Mouse (Mus musculus): Measurements from ENCODE around the gene Nlrp3.

Nlrp3 gene

DNA sequence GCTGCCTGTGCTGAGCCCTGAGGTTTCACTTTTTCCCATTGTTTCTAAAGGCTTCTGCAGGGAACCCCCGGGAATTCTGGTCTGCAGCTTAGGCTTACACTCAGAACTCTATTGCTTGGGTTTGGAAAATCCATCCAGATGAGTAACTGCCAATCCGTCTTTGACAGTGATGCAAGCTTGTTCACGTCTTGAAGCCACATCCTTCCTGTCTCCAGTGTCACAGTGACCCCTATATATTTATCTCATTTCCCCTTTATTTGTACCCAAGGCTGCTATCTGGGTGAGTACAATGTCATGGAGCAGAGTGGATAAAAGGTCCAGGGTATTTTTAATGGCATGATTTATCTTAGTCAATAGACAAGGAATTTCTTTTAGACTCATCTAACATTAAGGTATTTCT lies at the start of gene Nlrp3:
Gene Nlrp3 (plus strand): TSS at position 245 of the 400 bp plus-strand sequence.
- no peak for DNase-seq (ENCODE audit: low spot score in 2 of 2)

- peak in 1 of 2 experiments; percentile 48 for DNase-seq (ENCODE audit: low spot score in 2 of 2)
Measured at GRCm38 (mm10) chr11:59496672-59497310, 44.6 kb upstream of the Nlrp3 start.

DNA sequence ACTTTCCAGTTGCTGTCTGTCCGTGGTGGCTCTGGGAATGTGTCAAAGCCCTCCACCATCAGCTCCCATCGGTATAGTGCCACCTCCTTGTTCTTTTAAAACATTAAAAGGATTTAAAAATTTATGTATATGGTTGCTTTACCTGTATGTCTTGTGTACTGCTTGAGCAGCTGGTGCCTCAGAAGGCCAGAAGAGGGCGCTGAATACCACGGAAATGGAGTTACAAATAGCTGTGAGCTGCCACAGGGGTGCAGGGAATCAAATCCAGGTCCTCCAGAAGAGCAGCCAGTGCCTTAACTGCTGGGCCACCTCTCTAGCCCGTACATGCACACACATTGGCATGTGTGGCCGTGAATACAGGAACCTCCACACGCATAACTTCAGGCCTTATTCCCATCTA lies 43.6 kb upstream of the Nlrp3 start:
- DNase-seq (ENCODE audit: low spot score in 2 of 2): no peak

- no peak for DNase-seq (ENCODE audit: low spot score in 2 of 2)
Measured at GRCm38 (mm10) chr11:59501978-59502700, 39.2 kb upstream of the Nlrp3 start.

DNA sequence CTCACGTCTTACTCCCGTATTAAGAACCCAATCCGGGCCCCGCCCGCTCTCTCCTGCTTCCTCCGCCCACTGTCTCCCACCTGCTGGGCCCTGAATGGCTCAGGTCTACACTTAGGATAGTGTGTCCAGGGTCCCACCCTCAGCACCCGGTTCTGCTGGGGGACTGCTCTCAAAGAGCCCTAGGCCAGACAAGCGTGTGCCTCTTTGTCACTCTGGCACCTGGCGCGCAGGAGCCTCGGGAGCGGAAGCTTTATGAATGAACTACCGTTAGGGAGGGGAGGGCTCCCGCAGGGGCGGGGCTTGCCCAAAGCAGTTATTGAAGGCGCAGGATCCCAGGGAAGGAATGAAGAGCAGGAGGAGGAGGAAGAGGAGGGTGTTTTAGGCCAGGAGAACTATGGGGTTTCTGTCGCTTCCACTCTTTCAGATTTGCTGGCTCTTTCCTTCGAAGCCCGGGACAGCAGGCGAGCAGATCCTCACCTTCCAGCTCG lies 36.0 kb upstream of the Nlrp3 start:
- DNase-seq (ENCODE audit: low spot score in 2 of 2): peak; percentile 54 to 56

GRCm38 (mm10) chr11:59505839-59506712 lies 35.3 kb upstream of the Nlrp3 start:
- DNase-seq (ENCODE audit: low spot score in 2 of 2): peak; percentile 54 to 62

DNA sequence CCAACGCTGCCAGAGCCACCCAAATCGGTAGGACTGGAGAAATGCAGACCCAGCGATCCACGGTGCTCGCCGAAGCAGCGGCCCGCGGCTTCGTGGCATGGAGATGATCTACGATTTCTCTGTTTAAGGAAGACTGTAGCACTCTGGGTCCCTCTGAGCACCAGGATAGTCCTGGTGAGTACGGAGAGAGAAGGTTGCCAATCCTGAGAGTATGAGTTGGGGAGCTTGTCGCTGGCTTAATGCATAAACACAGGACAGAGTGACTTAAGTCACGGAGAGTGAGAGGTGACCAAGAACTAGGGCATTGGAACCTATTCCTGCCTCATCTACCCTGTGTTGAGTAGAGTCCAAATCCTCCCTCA lies 34.7 kb upstream of the Nlrp3 start:
- no peak for DNase-seq (ENCODE audit: low spot score in 2 of 2)

- DNase-seq (ENCODE audit: low spot score in 2 of 2): no peak
Measured at GRCm38 (mm10) chr11:59511558-59511957, 29.8 kb upstream of the Nlrp3 start.

- DNase-seq (ENCODE audit: low spot score in 2 of 2): no peak
Measured at GRCm38 (mm10) chr11:59512733-59513132, 28.6 kb upstream of the Nlrp3 start.

GRCm38 (mm10) chr11:59513556-59513955 lies 27.8 kb upstream of the Nlrp3 start:
- DNase-seq (ENCODE audit: low spot score in 2 of 2): no peak

GRCm38 (mm10) chr11:59514381-59514780 lies 27.0 kb upstream of the Nlrp3 start:
- DNase-seq (ENCODE audit: low spot score in 2 of 2): no peak

GRCm38 (mm10) chr11:59514789-59515188 lies 26.6 kb upstream of the Nlrp3 start:
- DNase-seq (ENCODE audit: low spot score in 2 of 2): no peak

DNA sequence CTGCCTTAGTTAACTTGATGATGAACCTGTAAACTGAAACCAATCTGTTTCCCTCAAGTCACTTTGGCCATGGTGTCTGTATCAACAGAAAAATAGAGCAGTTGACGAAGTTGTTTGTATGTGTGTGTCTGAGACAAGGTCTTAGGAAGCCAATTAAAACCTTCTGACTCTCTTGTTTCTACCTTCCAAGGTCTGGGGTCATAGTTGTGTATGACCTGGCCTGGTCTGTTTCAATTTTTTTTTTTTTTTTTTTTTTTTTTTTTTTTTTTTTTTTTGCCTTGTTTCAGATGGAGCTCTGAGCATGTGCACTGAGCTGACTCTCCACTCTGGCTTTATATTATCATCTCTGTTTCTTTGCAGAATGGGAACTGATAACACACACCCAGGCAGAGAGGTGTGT lies 23.9 kb upstream of the Nlrp3 start:
- no peak for DNase-seq (ENCODE audit: low spot score in 2 of 2)

DNA sequence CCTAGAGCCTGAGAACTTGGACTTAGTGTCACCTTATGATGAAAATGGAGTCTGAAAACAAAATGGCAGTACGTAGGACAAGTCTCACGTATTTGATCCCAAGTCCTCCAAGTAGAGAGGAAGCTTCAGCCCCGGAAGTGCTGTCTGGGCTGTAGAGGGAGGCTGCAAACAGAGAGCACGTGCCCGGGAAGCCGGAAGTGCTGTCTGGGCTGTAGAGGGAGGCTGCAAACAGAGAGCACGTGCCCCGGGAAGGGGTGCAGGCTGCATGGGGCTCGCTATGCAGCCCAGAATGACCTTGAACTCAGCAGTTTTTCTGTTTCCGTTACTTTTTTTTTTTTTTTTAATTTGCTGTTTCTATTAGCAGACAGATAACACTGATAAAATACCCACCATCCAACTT lies 23.1 kb upstream of the Nlrp3 start:
- no peak for DNase-seq (ENCODE audit: low spot score in 2 of 2)

DNA sequence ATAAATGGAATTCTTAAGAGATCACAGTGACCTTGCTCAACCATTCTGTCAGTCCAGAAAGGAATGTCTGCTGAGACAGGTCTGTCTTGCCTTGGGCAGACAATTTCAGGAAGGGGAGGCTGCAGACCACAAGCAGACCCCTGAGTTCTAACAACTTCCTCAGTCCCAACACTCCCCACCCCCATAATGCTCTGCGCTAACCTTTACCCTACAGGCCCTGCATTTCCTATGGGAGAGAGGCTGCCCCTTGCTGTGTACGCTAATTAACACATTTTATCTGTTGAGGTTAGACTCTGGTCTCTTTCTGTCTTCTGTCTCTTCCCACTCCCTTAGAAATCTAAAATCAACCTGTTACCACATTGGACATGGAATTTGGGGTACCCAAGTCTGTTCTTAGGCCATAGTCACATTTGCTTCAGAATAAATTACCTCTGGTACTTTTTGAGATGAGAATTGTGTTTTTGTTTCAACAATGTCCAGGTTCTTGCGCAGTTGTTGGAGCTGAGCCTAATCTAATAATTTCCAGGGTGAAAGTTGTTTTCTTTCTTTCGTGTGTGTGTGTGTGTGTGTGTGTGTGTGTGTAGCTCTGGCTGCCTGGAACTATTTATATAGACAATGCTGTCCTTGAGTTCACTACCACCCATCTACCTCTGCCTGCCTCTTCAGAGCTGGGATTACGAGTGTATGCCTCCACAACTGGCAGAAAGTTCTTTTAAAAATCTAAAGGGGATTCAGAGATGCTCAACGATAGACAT lies 21.4 kb upstream of the Nlrp3 start:
- no peak for DNase-seq (ENCODE audit: low spot score in 2 of 2)

DNA sequence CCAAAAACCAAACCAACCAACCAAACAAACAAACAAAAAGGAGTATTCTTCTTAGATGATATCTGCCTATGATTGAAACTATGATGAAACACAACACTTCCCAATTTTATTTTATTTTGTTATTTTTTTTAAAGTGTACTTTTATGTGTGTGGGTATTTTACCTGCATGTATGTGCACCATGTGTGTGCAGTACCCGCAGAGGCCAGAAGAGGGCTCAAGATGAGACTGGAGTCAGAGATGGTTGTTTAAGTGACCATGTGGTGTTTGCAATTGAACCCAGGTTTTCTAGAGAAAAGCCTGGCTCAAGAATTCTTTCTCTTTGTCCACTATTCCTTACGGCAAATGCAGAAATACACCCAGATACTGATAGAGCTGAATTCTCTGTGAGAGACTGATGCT lies 17.2 kb upstream of the Nlrp3 start:
- no peak for DNase-seq (ENCODE audit: low spot score in 2 of 2)

- peak; percentile 62 to 74 for DNase-seq (ENCODE audit: low spot score in 2 of 2)
Measured at GRCm38 (mm10) chr11:59525237-59525636, 16.1 kb upstream of the Nlrp3 start.

- no peak for DNase-seq (ENCODE audit: low spot score in 2 of 2)
Measured at GRCm38 (mm10) chr11:59526472-59527080, 14.8 kb upstream of the Nlrp3 start, which contains the start of gene Zkscan17. Gene Zkscan17 (minus strand): TSS chr11:59526751.

GRCm38 (mm10) chr11:59530221-59530620 lies 11.1 kb upstream of the Nlrp3 start:
- no peak for DNase-seq (ENCODE audit: low spot score in 2 of 2)

- DNase-seq (ENCODE audit: low spot score in 2 of 2): peak; percentile 32 to 34
Measured at GRCm38 (mm10) chr11:59530870-59531535, 10.4 kb upstream of the Nlrp3 start.

- DNase-seq (ENCODE audit: low spot score in 2 of 2): no peak
Measured at GRCm38 (mm10) chr11:59531562-59531961, 9.8 kb upstream of the Nlrp3 start.

Data from right cerebral cortex, postnatal 36 days (tissue).